Mouse (Mus musculus) CD4-positive, CD25-positive, alpha-beta regulatory T cell, adult 4 months (primary cell): ENCODE data around the gene Cngb1. TPM values are rescaled to one million over a fixed set of nuclear protein-coding genes. Genes with fewer than 3 reads are reported as not detected.
"Not testable (repeated sequence)": the region's sequence is repeated elsewhere in the genome, so short reads cannot be mapped to it uniquely, and the experiment has no call there.

Experiments
- ATAC-seq: one replicate; pipeline ENCODE4 v1.8.0; 2017
- polyA plus RNA-seq, 2 experiments: library from polyadenylated mRNA; unstranded; fragments of 100-300 nt; shearing (Covaris generic); gene quantifications; one replicate each; pipeline ENCODE4 v1.2.1; 2017

Gene Cngb1
- polyA plus RNA-seq, 2 experiments from 2014 or later, result 0.62 TPM; not detected in 1

GRCm38 (mm10) chr8:95243853-95244252 lies 62.5 kb downstream of the Cngb1 start:
- no peak for ATAC-seq

DNA sequence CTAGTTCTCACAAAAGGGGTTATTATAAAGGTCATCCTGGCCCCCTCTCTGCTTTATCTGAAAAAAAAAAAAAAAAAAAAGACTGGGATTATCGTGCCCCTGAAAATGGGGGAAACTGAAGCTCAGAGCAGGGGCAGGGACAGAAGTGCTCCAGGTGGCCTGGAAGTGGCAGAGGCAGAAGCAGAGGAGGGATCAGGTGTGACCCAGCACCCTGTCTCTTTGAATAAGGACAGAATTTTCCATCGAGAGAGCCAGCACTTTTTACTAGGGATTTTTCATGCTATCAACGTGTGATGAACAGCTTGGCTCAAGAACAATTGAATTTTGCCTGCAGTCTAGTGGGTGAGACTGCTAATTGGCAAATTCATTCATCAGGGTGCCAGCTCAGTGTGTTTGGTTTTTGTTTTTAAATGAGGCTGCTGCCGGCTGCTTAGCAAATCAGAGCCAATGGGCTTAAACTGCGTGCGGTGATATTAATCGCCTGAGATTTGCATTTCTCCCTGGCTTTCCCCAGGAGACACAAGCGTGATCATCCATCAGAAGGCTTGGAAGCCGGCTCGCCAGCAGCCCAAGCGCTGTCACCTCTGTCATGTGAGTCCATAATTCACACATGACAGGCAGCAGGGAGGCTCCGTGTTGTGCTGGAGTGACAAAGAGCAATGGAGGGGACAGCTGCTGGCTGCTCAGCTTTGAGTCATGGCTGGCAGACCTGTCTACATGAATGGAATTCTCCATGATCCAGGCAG lies 63.4 kb downstream of the Cngb1 start:
- ATAC-seq, result no peak

DNA sequence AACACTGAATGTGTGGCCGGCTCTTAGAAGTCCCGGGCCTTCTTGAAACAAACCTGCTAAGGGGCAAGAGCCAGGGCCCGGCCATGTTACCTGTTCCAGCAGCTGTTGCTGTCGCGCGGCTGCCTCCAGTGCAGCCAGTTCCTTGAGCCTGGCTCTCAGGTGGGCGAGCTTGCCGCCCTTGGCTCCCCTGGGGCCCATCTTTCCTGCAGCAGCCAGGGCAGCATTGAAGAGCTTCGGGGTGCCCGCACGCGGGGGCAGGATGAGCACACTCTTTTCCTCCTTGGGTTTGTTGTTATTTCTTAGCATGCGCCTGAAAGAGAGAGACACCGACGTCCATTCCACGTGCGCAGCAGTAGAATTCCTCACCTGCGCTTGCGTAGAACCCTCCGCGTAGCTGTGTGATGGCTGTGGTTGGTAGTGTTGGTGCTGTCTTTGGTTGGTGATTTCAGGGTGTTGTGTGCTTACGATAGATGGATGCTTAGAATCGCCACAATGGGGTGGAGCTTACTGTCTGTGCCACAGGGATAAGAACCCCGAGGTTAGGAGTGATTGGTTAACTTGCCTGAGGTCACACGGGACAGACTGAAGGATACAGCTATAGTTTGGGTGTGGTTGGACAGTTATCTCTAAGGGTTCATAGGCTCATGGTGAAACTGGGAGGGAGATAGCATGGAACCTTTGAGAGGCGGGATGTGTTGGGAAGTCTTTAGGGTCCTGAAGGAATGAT lies 64.1 kb downstream of the Cngb1 start:
- ATAC-seq, result no peak

DNA sequence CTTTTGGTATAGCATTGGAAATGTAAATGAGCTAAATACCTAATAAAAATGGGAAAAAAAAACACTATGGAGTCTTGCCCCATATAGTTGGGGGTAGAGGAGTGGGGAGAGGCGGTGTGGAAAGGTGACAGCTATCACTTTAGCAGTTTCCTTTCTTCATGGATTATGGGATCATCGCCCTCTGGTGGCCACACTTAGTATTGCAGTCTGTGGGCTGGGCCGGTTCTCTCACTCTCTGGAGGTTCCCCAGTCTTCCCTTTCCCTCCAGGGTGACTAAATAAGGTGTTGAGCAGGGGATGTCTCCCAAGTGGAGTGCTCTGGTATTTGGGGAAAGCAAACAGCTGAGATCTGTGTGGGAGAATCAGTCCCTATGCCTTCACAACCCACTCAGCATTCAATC lies 70.7 kb downstream of the Cngb1 start:
- ATAC-seq, result no peak

DNA sequence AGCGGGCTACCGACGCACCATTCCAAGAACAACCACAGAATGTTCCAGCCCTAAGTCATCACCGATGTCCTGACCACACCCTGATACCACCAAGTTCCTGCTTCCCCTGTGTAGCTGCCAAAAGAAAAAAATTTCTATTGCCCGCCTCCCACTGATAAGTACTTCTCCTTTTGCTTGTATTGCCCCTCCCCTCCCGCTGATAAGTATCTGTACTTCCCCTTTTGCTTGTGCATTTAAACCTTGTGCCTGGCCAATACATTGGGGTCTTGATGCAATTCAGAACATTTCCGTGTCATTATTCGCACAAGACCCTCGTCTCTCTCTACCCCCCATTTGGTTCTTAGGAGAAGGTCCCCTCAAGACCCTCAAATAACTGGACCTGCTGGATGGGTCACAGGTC lies 76.3 kb downstream of the Cngb1 start:
- ATAC-seq, result not testable (repeated sequence)

GRCm38 (mm10) chr8:95227151-95227468 lies 79.3 kb downstream of the Cngb1 start:
- ATAC-seq, result no peak

DNA sequence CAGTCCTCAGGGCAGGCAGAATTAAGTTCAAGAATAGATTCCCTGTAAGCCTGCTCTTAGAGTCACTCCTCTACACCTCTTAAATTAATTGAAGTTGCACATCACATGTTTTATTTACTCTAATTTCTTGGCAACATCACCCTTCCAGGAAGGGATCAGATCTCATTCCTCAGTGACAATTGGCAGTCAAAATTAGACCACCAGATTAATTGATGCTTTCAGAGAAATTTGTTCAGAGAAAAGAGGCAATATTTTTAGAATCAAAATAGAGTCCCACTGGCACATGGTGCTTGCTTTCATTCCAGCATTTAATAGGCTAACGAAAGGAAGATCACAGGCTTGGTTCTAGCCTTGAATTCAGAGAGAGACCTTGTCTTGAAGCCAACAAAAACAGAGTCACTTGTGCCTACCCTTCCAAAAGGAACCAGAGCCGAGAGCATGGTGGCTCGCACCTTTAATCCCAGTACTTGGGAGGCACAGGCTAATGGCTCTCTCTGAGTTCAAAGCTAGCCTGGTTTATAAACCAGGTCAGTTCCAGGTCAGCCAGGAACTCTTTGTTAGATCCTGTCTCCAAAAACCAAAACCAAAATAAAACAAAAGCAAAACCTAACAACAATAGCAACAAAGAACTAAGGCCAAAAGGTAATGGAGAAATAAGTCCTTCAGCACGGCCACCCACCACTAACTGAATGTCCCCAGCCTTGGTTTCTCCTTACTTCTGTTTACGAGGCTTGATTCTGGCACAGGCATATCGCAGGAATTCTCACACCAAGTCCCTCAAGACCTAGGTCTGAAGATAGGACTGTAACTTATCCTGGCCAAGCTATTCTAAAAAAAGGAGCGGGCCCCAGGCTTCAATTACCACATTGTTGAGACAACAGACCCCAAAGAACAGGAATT lies 79.9 kb downstream of the Cngb1 start:
- no peak for ATAC-seq

DNA sequence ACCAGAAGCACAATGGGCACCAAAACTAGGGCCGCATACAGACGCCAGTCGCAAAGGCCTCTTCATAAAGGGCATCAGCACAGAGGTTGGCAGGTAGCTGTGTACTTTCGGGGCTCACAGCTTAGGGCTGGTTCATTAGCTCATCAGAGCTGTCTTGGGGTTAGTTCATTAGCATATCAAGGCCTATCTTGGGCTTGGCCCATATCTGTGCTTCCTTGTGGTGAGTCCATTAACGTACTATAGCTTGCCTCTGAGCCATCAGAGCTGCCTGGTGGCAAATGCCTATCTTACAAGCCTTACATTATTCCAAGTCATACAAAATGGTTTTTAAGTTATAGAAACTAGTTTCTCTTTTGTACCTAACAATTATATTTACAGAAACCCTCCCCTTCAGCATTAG lies 82.4 kb downstream of the Cngb1 start:
- no peak for ATAC-seq

GRCm38 (mm10) chr8:95221045-95221444 lies 85.3 kb downstream of the Cngb1 start:
- ATAC-seq, result no peak

- ATAC-seq, result no peak
Observed at GRCm38 (mm10) chr8:95220571-95220998, 85.8 kb downstream of the Cngb1 start.

DNA sequence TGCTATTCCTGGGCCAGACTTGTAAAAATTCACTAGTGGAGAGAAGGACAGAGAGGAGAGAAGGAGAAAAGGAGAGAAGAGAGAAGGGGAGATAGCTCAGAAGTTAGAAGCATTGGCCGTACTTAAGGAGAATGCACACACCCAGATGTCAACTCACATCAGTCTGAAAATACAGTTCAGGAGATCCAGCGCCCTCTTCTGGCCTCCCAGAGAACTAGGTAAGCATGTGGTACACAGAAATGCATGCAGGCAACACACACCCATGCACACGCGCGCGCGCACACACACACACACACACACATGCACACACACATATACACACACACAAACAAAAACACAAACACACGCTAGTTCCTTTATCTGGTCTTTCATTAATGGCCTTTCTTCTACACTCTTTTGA lies 86.8 kb downstream of the Cngb1 start:
- no peak for ATAC-seq

- no peak for ATAC-seq
Observed at GRCm38 (mm10) chr8:95215709-95216360, 90.5 kb downstream of the Cngb1 start.

- no peak for ATAC-seq
Observed at GRCm38 (mm10) chr8:95209924-95210323, 96.5 kb downstream of the Cngb1 start.

DNA sequence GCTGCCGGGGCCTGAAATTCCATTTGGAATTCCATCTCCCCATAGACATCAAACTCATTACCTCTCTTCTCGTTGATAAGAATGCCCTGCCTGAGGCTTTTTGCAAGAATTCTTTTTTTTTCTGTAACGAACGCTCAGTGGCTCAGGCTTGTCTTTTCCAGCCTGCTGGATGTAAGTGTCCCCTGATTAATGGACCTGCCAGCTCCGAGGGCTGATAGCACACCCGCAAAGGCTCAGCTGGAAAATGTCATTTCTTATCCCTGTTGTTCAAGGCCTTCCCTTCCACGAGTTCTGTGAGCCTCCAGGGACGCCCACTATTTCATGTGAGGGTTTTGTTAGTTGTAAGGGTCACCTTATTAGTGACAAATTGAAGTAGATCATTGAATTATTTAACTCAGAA lies 100.4 kb downstream of the Cngb1 start:
- no peak for ATAC-seq

- ATAC-seq, result no peak
Observed at GRCm38 (mm10) chr8:95204039-95204380, 102.4 kb downstream of the Cngb1 start.

GRCm38 (mm10) chr8:95203326-95204038 lies 102.9 kb downstream of the Cngb1 start:
- ATAC-seq, result no peak

DNA sequence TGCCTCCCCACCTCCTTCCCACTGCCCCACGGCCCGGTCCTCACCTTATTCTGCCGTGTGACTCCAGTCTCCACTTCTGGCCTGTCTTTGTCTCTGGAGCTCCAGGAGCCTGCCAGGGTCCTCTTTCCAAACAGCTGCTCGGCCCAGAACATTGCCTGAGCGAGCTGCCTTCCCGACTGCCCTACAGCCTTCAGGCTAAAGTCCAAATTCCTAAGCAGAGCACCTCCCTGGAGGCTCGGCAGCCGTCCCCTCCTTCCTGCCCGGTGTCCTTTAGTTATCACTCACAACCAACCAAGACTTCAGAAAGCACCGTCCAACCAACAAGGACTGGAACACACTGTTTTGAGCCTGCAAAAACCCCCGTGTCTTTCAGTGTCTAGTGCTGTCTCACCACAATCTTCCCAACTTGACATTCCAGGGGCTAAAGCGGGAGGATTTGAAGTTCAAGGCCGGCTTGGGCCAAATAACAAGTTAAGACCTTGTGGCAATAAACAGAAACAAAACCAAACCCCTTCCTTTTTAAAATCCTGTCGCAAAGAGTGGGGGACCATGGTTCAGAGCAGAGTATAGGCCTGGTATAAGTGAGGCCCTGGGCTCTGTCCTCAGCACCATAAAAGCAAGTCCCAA lies 103.6 kb downstream of the Cngb1 start, which contains the start of gene Kifc3:
Gene Kifc3 (minus strand): TSS at position 164 of the 627 bp plus-strand sequence.
- ATAC-seq, result no peak

DNA sequence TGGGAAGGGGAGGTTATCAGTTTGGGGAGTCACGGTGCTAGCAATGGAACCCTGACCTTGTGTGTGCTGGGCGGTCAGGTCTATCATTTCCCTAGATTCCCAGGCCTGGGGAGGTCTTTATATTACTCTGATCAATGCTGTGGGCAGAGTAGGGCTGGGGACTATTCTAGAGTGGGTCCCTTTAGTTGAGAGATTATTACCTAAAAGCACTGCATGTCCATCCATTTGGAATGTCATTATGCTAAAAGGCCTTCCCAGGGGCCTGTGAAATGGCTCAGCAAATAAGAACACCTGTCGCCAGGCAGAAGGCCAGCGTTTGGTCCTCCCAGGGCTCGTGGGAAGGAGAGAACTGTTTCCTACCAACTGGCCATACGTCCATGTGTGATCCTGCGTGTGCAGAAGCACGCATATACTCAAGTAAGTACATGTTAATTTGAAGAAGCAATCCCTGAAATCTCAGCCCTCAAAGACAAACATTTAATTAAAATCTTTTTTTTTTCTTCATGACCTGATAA lies 104.3 kb downstream of the Cngb1 start:
- ATAC-seq, result no peak

DNA sequence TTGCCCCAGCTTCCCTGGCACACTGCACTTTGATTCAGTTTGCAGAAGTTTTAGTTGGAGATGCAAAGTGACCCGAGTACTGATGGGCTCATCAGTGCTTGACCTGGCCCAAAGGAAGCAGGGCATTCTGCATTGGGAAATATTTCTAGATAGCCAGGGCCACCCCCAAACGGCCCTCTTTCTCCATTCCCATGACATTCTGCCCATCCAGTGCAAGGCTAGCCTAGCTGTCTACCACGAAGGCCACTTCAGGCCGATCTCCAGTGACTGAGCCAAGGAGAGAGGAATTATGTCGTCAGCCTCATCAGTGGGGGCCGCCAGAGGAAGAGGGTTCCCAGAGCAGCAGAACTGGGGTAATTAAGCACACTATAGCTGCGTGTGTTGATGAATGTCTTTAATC lies 104.9 kb downstream of the Cngb1 start:
- no peak for ATAC-seq

GRCm38 (mm10) chr8:95200001-95200405 lies 106.4 kb downstream of the Cngb1 start:
- ATAC-seq, result no peak

DNA sequence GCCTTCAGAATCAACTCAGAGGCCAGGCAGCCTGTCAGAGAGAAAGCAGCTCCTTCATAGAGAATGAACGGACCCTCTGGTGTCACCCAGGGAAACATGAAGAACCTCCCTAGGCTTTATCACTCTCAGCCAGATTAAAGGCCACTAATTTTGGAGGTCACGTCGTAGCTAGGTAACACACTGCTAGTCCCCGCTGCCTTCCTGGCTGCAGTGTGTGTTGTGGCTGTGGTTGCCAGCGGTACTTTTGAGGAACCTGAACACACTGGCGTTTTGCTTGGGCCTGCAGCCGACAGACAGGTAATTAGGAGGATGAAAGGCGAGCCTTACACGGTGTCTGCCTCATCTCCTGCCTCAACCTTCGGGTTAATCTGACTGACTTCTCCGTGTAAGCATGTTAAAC lies 110.7 kb downstream of the Cngb1 start:
- ATAC-seq, result no peak
